Mouse (Mus musculus): ENCODE results near the gene Col19a1.

DNA sequence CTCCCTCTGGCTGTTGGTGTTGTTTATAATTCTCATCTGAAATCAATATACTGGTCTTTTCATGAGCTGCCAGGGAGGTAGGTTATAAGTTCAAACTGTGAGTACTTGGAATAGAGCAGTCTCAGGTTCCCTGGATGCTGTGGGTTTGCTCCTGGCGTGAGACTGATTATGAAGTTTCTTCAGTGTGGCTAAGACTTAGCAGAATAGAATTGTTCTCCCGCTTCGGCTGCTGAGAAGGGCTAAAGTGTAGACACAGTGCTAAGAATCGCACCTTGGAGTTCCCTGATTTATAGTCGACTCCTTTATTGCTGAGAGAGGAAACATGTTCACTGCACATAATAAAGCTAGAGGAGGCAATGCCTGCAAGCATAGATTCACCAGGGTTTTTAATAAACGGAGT is 327.9 kb downstream of the Col19a1 start:
- TF ChIP-seq CTCF (IDR thresholded peaks at IDR 0.05) (no peak), POLR2A (IDR thresholded peaks at IDR 0.05; ENCODE audit: insufficient read depth, low read depth, low read length) (no peak), EP300 (IDR thresholded peaks at IDR 0.05; ENCODE audit: insufficient read depth, low read depth, low read length) (no peak)

Data from heart, adult 2 months (tissue).